Mouse (Mus musculus) MEL (cell line): ENCODE results near the gene Rab11fip4.

Experiments
- CTCF ChIP-seq, 3 experiments: IDR thresholded peaks in 2 of 3; conservative IDR thresholded peaks in 1 of 3; 2 replicates each; pipeline ENCODE4 v1.5.1; 2011 to 2012; ENCODE audit warnings: low read length in 3 of 3, low read depth in 2 of 3, mild to moderate bottlenecking in 2 of 3, improper control_type of control experiment in 1 of 3, inconsistent platforms in 1 of 3, mixed read lengths in 1 of 3, moderate library complexity in 1 of 3; ENCODE audit not compliant: control insufficient read depth in 1 of 3, insufficient read depth in 1 of 3, poor library complexity in 1 of 3, severe bottlenecking in 1 of 3
- GATA1 ChIP-seq: IDR thresholded peaks from 2 replicates; pipeline ENCODE4 v1.6.1; 2011; ENCODE audit warnings: low read depth, low read length, improper control_type of control experiment

DNA sequence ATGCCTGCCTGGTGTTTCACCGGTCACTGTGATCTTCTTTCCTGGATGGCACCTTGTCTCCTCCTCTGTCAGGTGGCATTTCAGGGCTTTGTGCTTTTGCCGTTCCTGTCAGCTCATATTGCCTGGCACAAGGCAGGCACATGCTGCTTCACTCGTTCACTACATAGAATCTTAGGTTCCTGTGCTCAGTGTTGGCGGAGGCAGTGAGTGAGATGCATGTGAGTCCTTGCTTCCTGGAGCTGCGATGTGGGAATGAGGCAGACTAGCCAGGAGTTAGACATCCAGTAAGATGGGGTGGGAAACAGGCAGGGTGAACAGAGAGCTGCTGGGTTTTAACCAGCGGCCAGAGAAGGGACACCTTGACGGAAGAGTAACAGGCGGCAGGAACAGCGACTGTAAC lies 72.1 kb downstream of the Rab11fip4 start:
- TF ChIP-seq CTCF (IDR thresholded peaks at IDR 0.05 in 2 of 3, conservative IDR thresholded peaks at IDR 0.05 in 1 of 3; ENCODE audit: control insufficient read depth in 1 of 3, insufficient read depth in 1 of 3, low read depth in 2 of 3, low read length in 3 of 3, poor library complexity in 1 of 3, severe bottlenecking in 1 of 3) (no peak), GATA1 (no peak)
